In the genomic region with DNA sequence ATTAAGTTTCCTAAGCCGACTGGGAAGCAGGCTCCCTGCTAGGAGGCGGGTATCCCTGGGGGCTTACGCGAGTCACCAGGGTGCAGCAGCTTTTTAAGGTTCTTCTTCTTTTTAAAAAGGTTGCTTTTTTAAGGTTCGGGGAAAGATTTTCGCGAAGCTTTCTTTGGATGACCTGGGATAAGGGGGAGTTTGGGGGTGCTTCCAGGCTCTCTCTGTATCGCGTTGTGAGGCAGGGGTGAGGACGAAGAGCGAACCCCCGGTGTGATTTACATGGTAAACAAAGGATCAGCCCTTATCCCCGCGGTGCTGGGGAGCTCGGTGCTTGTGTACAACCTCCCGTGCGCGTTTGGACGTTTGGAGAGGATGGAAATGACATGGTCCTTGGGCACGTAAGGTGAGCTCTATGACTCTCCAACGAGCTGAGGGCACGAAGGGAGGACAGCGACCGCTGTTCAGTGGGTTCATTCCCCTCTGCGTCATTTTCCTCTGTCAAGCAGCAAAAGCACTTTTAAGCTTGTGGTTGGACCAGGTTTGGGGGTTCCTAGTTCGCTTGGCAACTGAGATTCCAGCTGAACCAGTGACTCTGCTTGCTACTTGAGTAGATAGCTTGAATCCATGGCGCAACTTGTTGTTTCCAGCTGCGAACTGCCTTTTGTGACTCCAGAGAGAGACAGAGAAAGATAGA, we compare ENCODE assay signal across 9 mouse cellular contexts. TPM values are rescaled to one million over a fixed set of nuclear protein-coding genes. Genes with fewer than 3 reads are reported as not detected.
DNase-seq lines count a peak whose midpoint lies in the region; ATAC-seq and TF ChIP-seq lines count a peak whose summit lies in the region.
"Had no signal": no experiment of that assay in that cellular context is flagged by ENCODE, and none has a peak within 500 bp of the region (broad histone marks: within the 10 kb centered on the region; RNA-seq: fewer than 3 reads in every experiment).

No protein-coding gene starts in this region.

- no peak for TF ChIP-seq CTCF in left cerebral cortex, adult 2 months (IDR thresholded peaks at IDR 0.05)

- ATAC-seq in neural tube, embryonic 13.5 days (ENCODE audit: low read depth): peak; percentile 48; the same call in 1 of the 2 replicates

- H3K27me3 ChIP-seq in neural tube, embryonic 13.5 days: peaks cover 39% of the 10 kb centered on the region

- H3K36me3 ChIP-seq in neural tube, embryonic 13.5 days: no peaks in the 10 kb centered on the region

- intact Hi-C loops in left cerebral cortex, adult 2 months (cut with DNase I): loop anchor here (2.0 to 10.0 kb wide), 11 partner anchors 56 to 632 kb away; a partner anchor contains a TSS

- H3K4me1 ChIP-seq in neural tube, embryonic 13.5 days (replicated peaks): peaks cover 28% of the 10 kb centered on the region
- H3K4me1 ChIP-seq: megakaryocyte, embryonic 14.5 days had no signal

- H3K4me3 ChIP-seq in left cerebral cortex, adult 2 months: peak overlapping the region; percentile 81
- peak overlapping the region; percentile 55 for H3K4me3 ChIP-seq in neural tube, embryonic 13.5 days
- H3K4me3 ChIP-seq: megakaryocyte, embryonic 14.5 days had no signal

- DNase-seq in cerebellum, postnatal 10 days: peak; percentile 25 to 26
- DNase-seq in cerebellum, adult 9-11 months: no peak
- DNase-seq in right cerebral cortex, adult 18-20 months: peak; percentile 10
- no peak for DNase-seq in right cerebral cortex, postnatal 36 days (ENCODE audit: low spot score in 2 of 2)
- peak; percentile 16 to 22 for DNase-seq in left cerebral cortex, adult 2 months (ENCODE audit: extremely low spot score in 1 of 2, low spot score in 2 of 2)
- DNase-seq in spleen, postnatal 4 days (ENCODE audit: low spot score in 2 of 2): no peak
- no peak for DNase-seq in adrenal gland, adult (ENCODE audit: inconsistent age in 2 of 2, low spot score in 1 of 2)

- H3K9ac ChIP-seq in neural tube, embryonic 13.5 days: peak overlapping the region; percentile 66

- H3K4me2 ChIP-seq in neural tube, embryonic 13.5 days: peak overlapping the region; percentile 98

- H3K27ac ChIP-seq in left cerebral cortex, adult 2 months: peak overlapping the region; percentile 85
- H3K27ac ChIP-seq in neural tube, embryonic 13.5 days (replicated peaks): no peak overlapping the region

- under 1% methylated on average over 28 of the region's 28 CpGs for WGBS in neural tube, embryonic 13.5 days

- H3K9me3 ChIP-seq in neural tube, embryonic 13.5 days: no peaks in the 10 kb centered on the region
- H3K9me3 ChIP-seq: megakaryocyte, embryonic 14.5 days had no signal

RNA-seq across cellular contexts. Expression of a gene that starts 0.6 kb away (rescaled TPM):
- total RNA-seq in left cerebral cortex, adult 2 months (2021): 10 to 100 TPM; 20.8 to 22.8 TPM
- polyA plus RNA-seq in neural tube, embryonic 13.5 days (2015; fragmentation: Nextera tagmentation; extraction: Ambion mirVana): 2.4 and 2.8 TPM in 2 replicates

Comparison
In these comparisons a context has a peak if more than half of its experiments do, and no peak if none do; other contexts are left out.
1. DNase-seq: peak in cerebellum, postnatal 10 days (2 of 2), right cerebral cortex, adult 18-20 months (single experiment) and left cerebral cortex, adult 2 months (2 of 2); none in cerebellum, adult 9-11 months (single experiment), right cerebral cortex, postnatal 36 days (0 of 2), spleen, postnatal 4 days (0 of 2) and adrenal gland, adult (0 of 2).